Mouse (Mus musculus) spleen, adult 2 months (tissue): ENCODE results near the gene Stk38.

Experiments
- CTCF ChIP-seq: fragments of 200-500 bp; IDR thresholded peaks from 2 replicates; pipeline ENCODE4 v1.5.1; 2011; ENCODE audit warnings: mild to moderate bottlenecking, inconsistent platforms; ENCODE audit not compliant: insufficient read depth, insufficient read length, insufficient replicate concordance; ENCODE audit errors: extremely low read depth
- POLR2A ChIP-seq: fragments of 200-500 bp; IDR thresholded peaks from 2 replicates; pipeline ENCODE4 v1.6.1; 2011; ENCODE audit warnings: low read depth, low read length, inconsistent platforms

- TF ChIP-seq CTCF (no peak), POLR2A (no peak)
Observed at GRCm38 (mm10) chr17:29008326-29008650, 493 bp upstream of the Stk38 start.
